Mouse (Mus musculus): ENCODE measurements around the gene Fut1. TPM values are rescaled to one million over a fixed set of nuclear protein-coding genes. Genes with fewer than 3 reads are reported as not detected.

Fut1 gene
- polyA plus RNA-seq, 1 experiment: 0.07 TPM

- peaks cover 12% of the 10 kb centered on the region; the same call in 1 of the 2 replicates for H3K4me1 ChIP-seq (ENCODE audit: control insufficient read depth, insufficient read depth, low read length)
- TF ChIP-seq CTCF (IDR thresholded peaks at IDR 0.05; ENCODE audit: borderline replicate concordance, insufficient read depth, low read depth, low read length) (no peak), POLR2A (IDR thresholded peaks at IDR 0.05; ENCODE audit: borderline replicate concordance, insufficient read depth, low read length) (no peak)
- DNase-seq: no peak
- WGBS: 60% methylated on average over 15 of the region's 15 CpGs
- H3K27ac ChIP-seq (ENCODE audit: insufficient read depth, low read length): no peak overlapping the region
- H3K27me3 ChIP-seq (ENCODE audit: control insufficient read depth, insufficient read depth, low read length): no peaks in the 10 kb centered on the region
- H3K4me3 ChIP-seq (replicated peaks; ENCODE audit: insufficient read depth, low read depth, low read length): no peak overlapping the region
Observed at GRCm38 (mm10) chr7:45635711-45636688, 18.9 kb downstream of the Fut1 start.

DNA sequence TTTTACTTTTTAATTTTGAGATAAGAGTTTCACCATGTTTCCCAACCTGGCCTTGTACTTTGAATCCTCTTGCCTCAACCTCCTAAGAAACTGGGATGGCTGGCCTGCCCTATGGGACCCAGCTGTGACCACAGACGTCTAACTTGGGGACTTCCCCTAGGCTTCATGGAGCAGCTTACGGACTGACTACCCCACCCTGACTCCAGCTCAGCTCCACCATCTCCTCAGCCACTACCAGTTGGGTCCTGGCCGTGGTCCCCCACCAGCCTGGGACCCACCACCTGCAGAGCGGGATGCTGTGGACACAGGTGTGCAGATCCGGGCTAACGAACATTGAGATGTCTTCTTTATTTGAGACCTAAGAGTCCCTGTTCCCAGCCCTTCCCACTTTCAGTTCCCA lies 20.6 kb downstream of the Fut1 start:
- DNase-seq: no peak
- TF ChIP-seq CTCF (IDR thresholded peaks at IDR 0.05; ENCODE audit: borderline replicate concordance, insufficient read depth, low read depth, low read length): no peak
- Histone ChIP-seq H3K4me1 (ENCODE audit: control insufficient read depth, insufficient read depth, low read length) (peaks cover 26% of the 10 kb centered on the region), H3K4me3 (replicated peaks; ENCODE audit: insufficient read depth, low read depth, low read length) (peak overlapping the region; percentile 12), H3K27me3 (ENCODE audit: control insufficient read depth, insufficient read depth, low read length) (no peaks in the 10 kb centered on the region), H3K27ac (ENCODE audit: insufficient read depth, low read length) (no peak overlapping the region)
- 79% methylated on average over 6 of the region's 6 CpGs for WGBS

DNA sequence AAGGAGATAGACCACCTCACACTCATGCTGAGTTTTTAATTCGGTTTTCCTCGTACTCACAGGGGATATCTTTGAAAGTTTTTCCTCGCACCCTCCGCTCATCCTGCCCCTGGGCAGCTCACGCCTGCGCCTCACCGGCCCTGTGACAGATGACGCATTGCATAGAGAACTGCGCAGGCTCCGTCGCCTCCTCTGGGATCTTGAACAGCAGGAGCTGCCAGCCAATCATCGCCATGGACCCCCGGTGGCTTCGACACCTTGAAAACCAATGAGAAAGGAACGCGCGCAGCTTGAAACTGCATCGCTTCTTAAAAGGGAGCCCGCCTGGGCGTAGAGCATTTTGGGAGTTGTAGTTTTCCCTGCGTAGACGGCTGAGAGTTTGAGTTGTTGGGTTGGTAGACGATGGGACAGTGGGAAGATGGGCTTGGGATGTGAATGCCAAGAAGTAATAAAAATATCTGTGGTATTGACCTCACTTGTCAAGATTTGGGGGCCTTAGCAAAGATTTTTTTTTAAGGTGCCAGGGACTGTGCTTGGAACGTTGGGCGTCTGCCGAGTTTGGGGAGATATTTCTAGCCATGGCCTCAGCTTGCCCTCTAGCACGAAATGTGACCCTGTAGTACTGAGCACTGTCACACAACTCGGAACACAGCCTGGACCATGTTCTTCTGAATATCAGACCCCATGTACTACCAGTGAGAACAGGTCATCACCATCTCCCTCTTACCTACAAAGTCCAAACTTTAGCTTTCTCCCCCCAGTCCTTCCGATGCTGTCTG lies 21.7 kb downstream of the Fut1 start:
- DNase-seq: peak; percentile 97 to 99
- Histone ChIP-seq H3K27me3 (ENCODE audit: control insufficient read depth, insufficient read depth, low read length) (no peaks in the 10 kb centered on the region), H3K4me1 (ENCODE audit: control insufficient read depth, insufficient read depth, low read length) (peaks cover 26% of the 10 kb centered on the region), H3K4me3 (replicated peaks; ENCODE audit: insufficient read depth, low read depth, low read length) (peak overlapping the region; percentile 57), H3K27ac (ENCODE audit: insufficient read depth, low read length) (peak overlapping the region; percentile 11; the same call in 1 of the 2 replicates)
- no peak for TF ChIP-seq CTCF (IDR thresholded peaks at IDR 0.05; ENCODE audit: borderline replicate concordance, insufficient read depth, low read depth, low read length)
- TF ChIP-seq POLR2A (IDR thresholded peaks at IDR 0.05; ENCODE audit: borderline replicate concordance, insufficient read depth, low read length): peak; percentile 96
- WGBS: 20% methylated on average over 29 of the region's 29 CpGs

- peaks cover 26% of the 10 kb centered on the region for H3K4me1 ChIP-seq (ENCODE audit: control insufficient read depth, insufficient read depth, low read length)
- H3K27me3 ChIP-seq (ENCODE audit: control insufficient read depth, insufficient read depth, low read length): no peaks in the 10 kb centered on the region
- H3K27ac ChIP-seq (ENCODE audit: insufficient read depth, low read length): 0 out of 2 replicates have a peak within 1 kb of the TSS, but pooled peaks have one; percentile 84
- TF ChIP-seq CTCF (IDR thresholded peaks at IDR 0.05; ENCODE audit: borderline replicate concordance, insufficient read depth, low read depth, low read length) (no peak), POLR2A (IDR thresholded peaks at IDR 0.05; ENCODE audit: borderline replicate concordance, insufficient read depth, low read length) (no peak)
- no peak within 1 kb of the TSS for H3K4me3 ChIP-seq (replicated peaks; ENCODE audit: insufficient read depth, low read depth, low read length)
- 38% methylated on average over 19 of the region's 19 CpGs for WGBS
- no peak for DNase-seq
Observed at GRCm38 (mm10) chr7:45639561-45640027, 22.5 kb downstream of the Fut1 start, which contains the start of gene Mamstr. Mamstr (plus strand) TSS chr7:45639977.

DNA sequence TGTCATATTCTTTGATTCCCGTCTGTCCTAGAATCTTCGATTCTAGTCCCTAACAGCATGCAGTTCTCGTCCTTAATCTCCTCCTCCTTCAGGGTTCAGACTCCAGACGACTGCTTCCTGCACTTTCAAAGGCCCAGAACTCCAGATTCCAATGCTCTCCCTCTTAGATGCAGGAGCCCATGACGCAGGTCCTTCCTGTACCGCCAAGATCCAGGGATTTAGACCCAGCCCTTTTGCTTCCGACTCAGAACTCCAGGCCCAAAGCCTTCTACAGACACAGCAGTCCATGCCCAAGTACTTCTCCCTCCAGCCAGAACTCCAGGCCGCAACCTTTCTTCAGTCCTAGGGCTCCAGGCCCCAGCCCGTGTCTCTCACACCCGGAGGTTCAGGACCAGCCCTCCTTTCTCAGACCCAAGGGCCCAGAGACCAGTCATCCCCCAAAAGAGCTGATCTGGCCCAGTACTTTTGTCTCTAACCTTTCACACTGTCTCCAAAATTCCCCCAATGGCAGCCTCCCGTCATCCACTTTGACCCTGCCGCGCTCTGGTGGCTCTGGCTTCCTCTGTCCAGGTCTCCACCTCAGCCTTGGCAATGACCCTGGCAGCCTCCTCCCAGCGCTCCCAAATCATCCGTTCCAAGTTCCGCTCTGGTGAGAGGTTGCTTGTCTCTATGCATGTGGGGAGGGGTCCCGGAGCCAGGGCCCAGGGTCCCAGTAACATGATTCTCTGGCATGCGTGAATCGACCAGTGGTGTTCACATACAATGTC lies 23.3 kb downstream of the Fut1 start:
- H3K27me3 ChIP-seq (ENCODE audit: control insufficient read depth, insufficient read depth, low read length): no peaks in the 10 kb centered on the region
- H3K4me1 ChIP-seq (ENCODE audit: control insufficient read depth, insufficient read depth, low read length): peaks cover 26% of the 10 kb centered on the region
- TF ChIP-seq POLR2A (IDR thresholded peaks at IDR 0.05; ENCODE audit: borderline replicate concordance, insufficient read depth, low read length) (no peak), CTCF (IDR thresholded peaks at IDR 0.05; ENCODE audit: borderline replicate concordance, insufficient read depth, low read depth, low read length) (no peak)
- H3K4me3 ChIP-seq (replicated peaks; ENCODE audit: insufficient read depth, low read depth, low read length): no peak overlapping the region
- DNase-seq: no peak
- 0 out of 2 replicates have a peak overlapping the region, but pooled peaks have one; percentile 84 for H3K27ac ChIP-seq (ENCODE audit: insufficient read depth, low read length)
- 75% methylated on average over 19 of the region's 19 CpGs for WGBS

DNA sequence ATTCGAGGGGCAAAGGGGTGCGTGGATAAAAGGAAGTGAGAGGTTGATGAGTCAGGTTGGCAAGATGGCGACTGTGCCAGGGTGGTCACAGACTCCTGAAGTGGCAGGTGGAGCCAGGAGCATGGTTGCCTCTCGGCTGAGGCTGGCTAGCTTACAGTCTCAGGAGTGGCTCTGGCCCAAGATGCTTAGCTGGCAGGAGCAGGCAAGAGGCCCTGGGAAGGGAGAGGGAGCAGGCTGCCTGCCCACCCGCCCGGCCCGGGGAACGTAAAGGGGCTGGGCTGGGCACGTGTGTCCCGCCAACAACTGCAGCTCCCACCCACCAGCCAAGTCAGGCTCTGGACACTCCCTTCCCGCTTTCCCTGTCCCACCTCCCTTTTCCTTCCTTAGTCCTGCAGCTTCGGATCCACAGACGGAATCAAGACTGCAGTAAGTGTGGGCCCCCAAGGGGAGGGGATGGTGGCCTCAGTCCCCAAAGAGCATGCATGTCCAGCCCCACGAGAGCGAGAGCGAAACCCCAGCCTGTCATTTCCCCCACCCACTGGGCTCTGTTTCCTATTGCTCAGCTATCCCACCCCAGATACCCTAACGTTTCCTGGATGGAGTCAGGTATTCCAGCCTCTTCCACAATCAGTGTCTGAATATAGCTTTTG lies 24.4 kb downstream of the Fut1 start:
- Histone ChIP-seq H3K27ac (ENCODE audit: insufficient read depth, low read length) (peak overlapping the region; percentile 84), H3K4me1 (ENCODE audit: control insufficient read depth, insufficient read depth, low read length) (peaks cover 26% of the 10 kb centered on the region), H3K27me3 (ENCODE audit: control insufficient read depth, insufficient read depth, low read length) (no peaks in the 10 kb centered on the region), H3K4me3 (replicated peaks; ENCODE audit: insufficient read depth, low read depth, low read length) (peak overlapping the region; percentile 36)
- no peak for TF ChIP-seq CTCF (IDR thresholded peaks at IDR 0.05; ENCODE audit: borderline replicate concordance, insufficient read depth, low read depth, low read length)
- TF ChIP-seq POLR2A (IDR thresholded peaks at IDR 0.05; ENCODE audit: borderline replicate concordance, insufficient read depth, low read length): no peak
- WGBS: 8% methylated on average over 17 of the region's 17 CpGs
- DNase-seq: peak; percentile 61 to 74
